Mouse (Mus musculus) ES-Bruce4 (cell line): ENCODE data around the gene Kmt2b. TPM values are rescaled to one million over a fixed set of nuclear protein-coding genes. Genes with fewer than 3 reads are reported as not detected.

Source experiments
- H3K27ac ChIP-seq: 2 replicates; pipeline ENCODE4 v1.5.1; 2012; ENCODE audit warnings: low read length, inconsistent platforms; ENCODE audit not compliant: insufficient read depth
- H3K27me3 ChIP-seq: 2 replicates; pipeline ENCODE4 v1.6.1; 2012; ENCODE audit warnings: mild to moderate bottlenecking, low read length, inconsistent platforms; ENCODE audit not compliant: control insufficient read depth, poor library complexity, insufficient read depth, severe bottlenecking
- H3K36me3 ChIP-seq: 2 replicates; pipeline ENCODE4 v1.6.1; 2012; ENCODE audit warnings: inconsistent platforms, mild to moderate bottlenecking, low read length, moderate library complexity; ENCODE audit not compliant: control insufficient read depth, poor library complexity, insufficient read depth, severe bottlenecking
- H3K4me1 ChIP-seq: one replicate; pipeline ENCODE4 v1.8.1; 2011; ENCODE audit warnings: low read length; ENCODE audit not compliant: control insufficient read depth, insufficient read depth
- H3K4me3 ChIP-seq: 2 replicates; pipeline ENCODE4 v1.5.1; 2011; ENCODE audit warnings: low read depth, mild to moderate bottlenecking, low read length
- H3K9ac ChIP-seq: 2 replicates; pipeline ENCODE4 v1.6.1; 2012; ENCODE audit warnings: low read depth, mild to moderate bottlenecking, inconsistent platforms; ENCODE audit not compliant: poor library complexity, severe bottlenecking
- H3K9me3 ChIP-seq: replicated peaks from 2 replicates; pipeline ENCODE4 v1.6.1; 2012; ENCODE audit warnings: mild to moderate bottlenecking, low read length, inconsistent platforms; ENCODE audit not compliant: control insufficient read depth, poor library complexity, insufficient read depth, severe bottlenecking
- CTCF ChIP-seq: IDR thresholded peaks from one replicate; pipeline ENCODE4 v1.8.1; 2011; ENCODE audit warnings: low read depth, low read length
- EP300 ChIP-seq: IDR thresholded peaks from 2 replicates; pipeline ENCODE4 v1.6.1; 2011; ENCODE audit warnings: low read depth, low read length; ENCODE audit not compliant: insufficient read depth
- POLR2A ChIP-seq: IDR thresholded peaks from one replicate; pipeline ENCODE4 v1.8.1; 2011; ENCODE audit warnings: low read length; ENCODE audit not compliant: insufficient read depth
- polyA plus RNA-seq: library from polyadenylated mRNA; stranded (reverse); fragments of >200 nt; gene quantifications from 2 replicates; pipeline ENCODE4 v1.2.4, GENCODE M21; 2011; ENCODE audit warnings: low read depth; ENCODE audit not compliant: missing spikeins, insufficient read depth, insufficient read length

Gene Kmt2b
- polyA plus RNA-seq, 1 experiment: 70.2 TPM

GRCm38 (mm10) chr7:30626647-30627046 is 38.1 kb upstream of the Kmt2b start:
- no peaks in the 10 kb centered on the region for H3K27me3 ChIP-seq
- TF ChIP-seq CTCF (no peak), POLR2A (no peak), EP300 (no peak)
- peaks cover 16% of the 10 kb centered on the region for H3K36me3 ChIP-seq
- peak overlapping the region; percentile 67; the same call in 1 of the 2 replicates for H3K27ac ChIP-seq
- H3K4me3 ChIP-seq: no peak overlapping the region
- H3K9ac ChIP-seq: peak overlapping the region; percentile 81; the same call in 1 of the 2 replicates
- H3K9me3 ChIP-seq: no peaks in the 10 kb centered on the region
- no peaks in the 10 kb centered on the region for H3K4me1 ChIP-seq

DNA sequence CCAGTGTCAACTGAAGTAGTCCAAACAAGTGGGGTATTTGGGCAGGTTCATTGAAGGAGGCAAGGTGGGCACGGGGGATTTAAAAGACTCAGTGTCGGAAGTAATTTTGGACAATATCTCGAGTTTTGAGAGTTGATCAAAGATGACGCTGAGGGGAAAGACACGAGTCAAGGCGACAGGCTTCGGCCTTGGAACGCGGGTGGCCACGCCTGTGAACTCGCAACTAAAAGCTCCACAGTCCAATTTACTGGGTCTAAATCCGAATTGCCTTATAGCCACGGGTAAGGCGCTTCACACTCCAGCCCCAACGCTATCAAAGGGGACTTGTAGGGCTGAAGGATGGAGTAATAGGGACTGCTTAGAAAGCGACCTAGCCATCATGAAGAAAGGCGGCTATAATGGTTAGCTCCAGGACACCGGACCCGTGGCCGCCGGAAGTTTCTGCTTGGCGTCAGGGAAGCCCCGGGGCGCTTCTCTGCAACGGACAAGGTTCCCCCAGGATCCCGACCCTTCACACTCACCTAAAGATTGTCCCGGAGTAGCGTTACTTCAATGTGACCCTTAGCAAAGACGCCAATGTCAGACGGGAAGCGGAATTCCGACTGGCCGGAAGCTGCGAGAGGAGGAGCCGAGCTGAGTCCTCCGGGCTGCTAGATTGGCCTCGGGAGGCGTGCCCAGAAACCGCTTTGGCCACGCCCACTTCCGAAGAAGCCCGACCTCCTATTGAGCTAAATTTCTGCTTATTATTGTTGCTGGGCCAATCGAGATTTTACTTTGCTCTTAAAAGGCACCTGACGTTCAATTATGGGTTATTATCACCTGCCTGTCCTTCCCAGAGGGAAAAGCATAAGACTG is 37.2 kb upstream of the Kmt2b start, which contains the start of gene Cox6b1:
Gene Cox6b1 (minus strand): TSS at position 622 of the 855 bp plus-strand sequence.
- H3K9ac ChIP-seq: peak within 1 kb of the TSS; percentile 81
- no peaks in the 10 kb centered on the region for H3K27me3 ChIP-seq

GRCm38 (mm10) chr7:30619202-30619601 is 30.7 kb upstream of the Kmt2b start:
- peaks cover 26% of the 10 kb centered on the region for H3K36me3 ChIP-seq
- no peaks in the 10 kb centered on the region for H3K9me3 ChIP-seq
- no peaks in the 10 kb centered on the region for H3K4me1 ChIP-seq
- no peak overlapping the region for H3K9ac ChIP-seq
- no peaks in the 10 kb centered on the region for H3K27me3 ChIP-seq
- no peak overlapping the region for H3K4me3 ChIP-seq
- H3K27ac ChIP-seq: no peak overlapping the region
- TF ChIP-seq POLR2A (no peak), EP300 (no peak), CTCF (peak; percentile 58)

More for the DNA sequence above, 37.2 kb upstream of the Kmt2b start, which contains the start of gene Cox6b1:
- Histone ChIP-seq H3K4me1 (no peaks in the 10 kb centered on the region), H3K36me3 (peaks cover 16% of the 10 kb centered on the region), H3K27ac (peak within 1 kb of the TSS; percentile 67; the same call in 1 of the 2 replicates), H3K9me3 (no peaks in the 10 kb centered on the region), H3K4me3 (peak within 1 kb of the TSS; percentile 96)
- TF ChIP-seq CTCF (no peak), POLR2A (peak; percentile 39)

GRCm38 (mm10) chr7:30618658-30619057 is 30.1 kb upstream of the Kmt2b start:
- Histone ChIP-seq H3K27me3 (no peaks in the 10 kb centered on the region), H3K36me3 (peaks cover 23% of the 10 kb centered on the region), H3K4me1 (no peaks in the 10 kb centered on the region), H3K4me3 (no peak overlapping the region), H3K9ac (no peak overlapping the region), H3K27ac (no peak overlapping the region), H3K9me3 (no peaks in the 10 kb centered on the region)
- TF ChIP-seq EP300: no peak

- no peak overlapping the region for H3K4me3 ChIP-seq
- no peaks in the 10 kb centered on the region for H3K27me3 ChIP-seq
- no peak for TF ChIP-seq EP300
- TF ChIP-seq POLR2A: no peak
- no peak for TF ChIP-seq CTCF
- H3K9ac ChIP-seq: no peak overlapping the region
- no peaks in the 10 kb centered on the region for H3K9me3 ChIP-seq
- peaks cover 13% of the 10 kb centered on the region for H3K36me3 ChIP-seq
- no peaks in the 10 kb centered on the region for H3K4me1 ChIP-seq
- H3K27ac ChIP-seq: peak overlapping the region; percentile 51
These were observed 26.7 kb upstream of the Kmt2b start for GRCm38 (mm10) chr7:30615049-30615760.

DNA sequence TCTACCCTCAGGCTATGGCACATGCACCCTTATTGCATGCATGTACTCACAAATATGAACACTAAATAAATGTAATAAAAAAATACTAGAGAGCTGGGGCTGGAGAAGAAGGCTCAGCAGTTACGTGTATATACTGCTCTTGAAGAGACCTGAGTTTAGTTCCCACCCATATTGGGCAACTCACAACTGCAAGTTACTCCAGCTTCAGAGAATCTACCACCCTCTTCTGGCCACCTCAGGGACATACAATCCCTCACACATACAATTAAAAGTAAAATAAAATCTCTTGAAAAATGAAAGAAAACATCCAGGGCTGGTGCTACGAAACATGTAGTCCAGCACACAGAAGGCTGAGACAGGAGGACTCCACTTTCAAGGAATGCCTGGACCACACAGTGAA is 25.9 kb upstream of the Kmt2b start:
- no peaks in the 10 kb centered on the region for H3K9me3 ChIP-seq
- peak overlapping the region; percentile 51; the same call in 1 of the 2 replicates for H3K27ac ChIP-seq
- H3K9ac ChIP-seq: no peak overlapping the region
- no peaks in the 10 kb centered on the region for H3K27me3 ChIP-seq
- peaks cover 2% of the 10 kb centered on the region for H3K4me1 ChIP-seq
- H3K4me3 ChIP-seq: no peak overlapping the region
- H3K36me3 ChIP-seq: peaks cover 13% of the 10 kb centered on the region
- TF ChIP-seq EP300 (no peak), POLR2A (no peak), CTCF (no peak)
